Mouse (Mus musculus) c-Kit-positive CD71-negative TER-119-negative erythroid progenitor cells, embryonic 14.5 days (primary cell): Measurements from ENCODE around the gene Igsf6.

Experiments
- DNase-seq: peaks from one replicate; pipeline ENCODE4 v3.0.0-alpha.2; 2013; ENCODE audit warnings: low read depth

Gene Igsf6

GRCm38 (mm10) chr7:121074281-121074680 lies at the start of gene Igsf6:
Igsf6 (minus strand) TSS chr7:121074572.
- no peak for DNase-seq

- peak; percentile 73 for DNase-seq
Observed at GRCm38 (mm10) chr7:121120143-121120818, 45.9 kb upstream of the Igsf6 start.

- no peak for DNase-seq
Observed at GRCm38 (mm10) chr7:121111762-121112161, 37.4 kb upstream of the Igsf6 start.

- no peak for DNase-seq
Observed at GRCm38 (mm10) chr7:121111321-121111720, 36.9 kb upstream of the Igsf6 start.

- DNase-seq, result no peak
Observed at GRCm38 (mm10) chr7:121107851-121108250, 33.5 kb upstream of the Igsf6 start.

- DNase-seq, result no peak
Observed at GRCm38 (mm10) chr7:121098614-121099389, 24.4 kb upstream of the Igsf6 start.

- no peak for DNase-seq
Observed at GRCm38 (mm10) chr7:121093026-121093425, 18.7 kb upstream of the Igsf6 start.

GRCm38 (mm10) chr7:121090748-121091147 lies 16.4 kb upstream of the Igsf6 start:
- no peak for DNase-seq

- no peak for DNase-seq
Observed at GRCm38 (mm10) chr7:121088745-121089144, 14.4 kb upstream of the Igsf6 start.

- DNase-seq, result no peak
Observed at GRCm38 (mm10) chr7:121085500-121085899, 11.1 kb upstream of the Igsf6 start.

- no peak for DNase-seq
Observed at GRCm38 (mm10) chr7:121084840-121085453, 10.6 kb upstream of the Igsf6 start.

- DNase-seq, result no peak
Observed at GRCm38 (mm10) chr7:121082949-121083513, 8.7 kb upstream of the Igsf6 start.

GRCm38 (mm10) chr7:121081816-121082215 lies 7.4 kb upstream of the Igsf6 start:
- DNase-seq, result no peak

- no peak for DNase-seq
Observed at GRCm38 (mm10) chr7:121081350-121081749, 7.0 kb upstream of the Igsf6 start, which contains the start of gene Otoa. Otoa (plus strand) TSS chr7:121081650.

GRCm38 (mm10) chr7:121077829-121078228 lies 3.5 kb upstream of the Igsf6 start:
- DNase-seq, result peak; percentile 50

GRCm38 (mm10) chr7:121077311-121077710 lies 2.9 kb upstream of the Igsf6 start:
- DNase-seq, result no peak

GRCm38 (mm10) chr7:121075416-121075815 lies 1.0 kb upstream of the Igsf6 start:
- no peak for DNase-seq

GRCm38 (mm10) chr7:121074801-121075400 lies 529 bp upstream of the Igsf6 start:
- no peak for DNase-seq

- DNase-seq, result no peak
Observed at GRCm38 (mm10) chr7:121072506-121072905, 1.9 kb downstream of the Igsf6 start.

GRCm38 (mm10) chr7:121071276-121071675 lies 3.1 kb downstream of the Igsf6 start:
- DNase-seq, result no peak

GRCm38 (mm10) chr7:121064309-121064708 lies 10.1 kb downstream of the Igsf6 start:
- no peak for DNase-seq
